Mouse (Mus musculus): Measurements from ENCODE around the gene Gm21797. TPM values are rescaled to one million over a fixed set of nuclear protein-coding genes. Genes with fewer than 3 reads are reported as not detected.
"Not testable (repeated sequence)": the region's sequence is repeated elsewhere in the genome, so short reads cannot be mapped to it uniquely, and the experiment has no call there.

Gm21797 gene
- total RNA-seq (2021), result not detected
- long read RNA-seq, result 0 reads

- DNase-seq (ENCODE audit: low spot score in 2 of 2), result not testable (repeated sequence)
These were observed at the start of gene Gm21797 for GRCm38 (mm10) chrY:40775665-40776064. Gene Gm21797, minus strand, starts transcription at chrY:40775765.

GRCm38 (mm10) chrY:40804614-40805013, 29.0 kb upstream of the Gm21797 start, which contains the start of gene Gm20795:
Gene Gm20795, plus strand, starts transcription at chrY:40804914.
- DNase-seq (ENCODE audit: low spot score in 2 of 2), result not testable (repeated sequence)

Other genes starting within 250 kb of the Gm21797 start
- not detected for gene Gm21852, start 123.8 kb downstream of the Gm21797 start, total RNA-seq (2021)
- not detected for gene Gm20795, start 29.1 kb upstream of the Gm21797 start, total RNA-seq (2021)

All from layer of hippocampus, postnatal 10 days (tissue).